Mouse (Mus musculus): ENCODE data around the gene Grik3.

- TF ChIP-seq POLR2A (IDR thresholded peaks at IDR 0.05; ENCODE audit: insufficient read depth, low read length) (no peak), CTCF (IDR thresholded peaks at IDR 0.05; ENCODE audit: low read depth, low read length) (no peak)
Measured at GRCm38 (mm10) chr4:125696182-125696939, 205.9 kb downstream of the Grik3 start.

Measured in ES-Bruce4 (cell line).